Mouse (Mus musculus) B cell, adult (primary cell): Measurements from ENCODE around the gene Insl3. TPM values are rescaled to one million over a fixed set of nuclear protein-coding genes. Genes with fewer than 3 reads are reported as not detected.

ENCODE experiments used
- total RNA-seq: library from RNA; stranded (reverse); gene quantifications from 4 replicates; pipeline ENCODE4 v1.2.4, GENCODE M21; 2023; ENCODE audit not compliant: inconsistent age

Gene Insl3
- 33.1 to 38.9 TPM (median 35.9 TPM) in 4 replicates for total RNA-seq

GRCm38 (mm10) chr8:71689028-71689427 lies at the start of gene Insl3:
Gene Insl3 (plus strand): TSS chr8:71689214.

DNA sequence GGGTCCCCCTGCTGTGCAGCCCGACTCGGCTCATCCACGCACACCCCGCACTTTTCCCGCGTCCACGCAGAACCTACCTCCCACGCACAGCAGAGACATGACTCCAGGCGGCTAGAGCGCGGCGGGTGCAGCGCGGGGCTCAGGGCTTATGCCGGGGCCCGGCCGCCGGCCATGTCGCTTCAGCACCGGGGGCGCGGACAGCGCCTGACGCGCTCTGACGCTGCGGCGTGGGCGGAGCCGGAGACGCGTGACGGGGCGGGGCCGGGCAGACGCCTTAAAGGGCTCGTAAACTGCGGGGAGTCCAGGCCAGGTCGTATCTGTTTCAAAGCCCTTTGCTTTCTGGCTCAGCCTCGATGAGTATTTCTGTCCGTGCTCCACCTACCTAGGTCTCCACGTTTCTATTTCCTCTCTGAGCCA lies 17.5 kb upstream of the Insl3 start, which contains the start of gene Unc13a:
Gene Unc13a (minus strand): TSS at position 209 of the 417 bp plus-strand sequence.

GRCm38 (mm10) chr8:71676020-71676741 lies 12.8 kb upstream of the Insl3 start, which contains the start of gene Jak3:
Gene Jak3 (plus strand): TSS chr8:71676296.

DNA sequence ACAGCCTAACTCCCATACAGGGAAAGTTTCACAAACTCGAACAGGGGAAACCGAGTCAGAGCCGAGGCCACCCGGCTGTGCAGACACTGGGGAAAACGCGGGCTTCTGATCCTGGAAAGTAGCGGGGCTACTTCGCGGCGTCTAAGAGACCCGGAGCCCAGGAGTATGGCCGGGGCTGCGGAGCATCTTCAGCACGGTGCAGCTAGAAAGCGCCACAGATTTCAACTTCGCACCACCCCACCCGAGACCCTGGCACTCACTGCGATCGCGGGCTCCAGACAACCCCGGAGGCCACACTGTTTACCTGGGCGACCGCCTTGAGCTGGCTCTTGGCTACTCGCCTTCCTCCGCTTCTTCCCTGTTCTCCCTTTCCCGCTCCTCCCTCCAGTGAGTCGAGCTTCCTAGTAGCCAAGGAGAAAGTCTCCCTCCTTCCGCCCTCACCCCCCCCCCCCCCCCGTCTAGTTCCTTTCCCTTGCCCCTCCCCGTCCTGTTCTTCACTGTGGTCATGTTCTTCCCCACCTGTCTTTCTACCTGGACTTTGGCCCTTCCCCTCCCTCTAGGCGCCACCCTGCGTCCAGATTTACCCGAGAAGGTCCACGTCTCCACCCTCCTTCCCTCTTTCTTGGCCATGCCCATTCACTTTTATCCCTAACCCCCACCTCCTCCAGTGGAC lies 12.5 kb downstream of the Insl3 start, which contains the start of gene B3gnt3:
Gene B3gnt3 (minus strand): TSS at position 376 of the 673 bp plus-strand sequence.

GRCm38 (mm10) chr8:71725122-71725924 lies 36.3 kb downstream of the Insl3 start, which contains the start of gene Fcho1:
Gene Fcho1 (minus strand): TSS chr8:71725716.

Other genes with a start within 250 kb of the Insl3 start
- gene Abhd8, start 225.6 kb upstream of the Insl3 start, total RNA-seq: 11.1 to 13.1 TPM (median 12.5 TPM) in 4 replicates
- 34.7 to 38.7 TPM (median 35.8 TPM) in 4 replicates for gene Mrpl34, start 224.3 kb upstream of the Insl3 start, total RNA-seq
- 99.3 to 111 TPM (median 106 TPM) in 4 replicates for gene Dda1, start 220.0 kb upstream of the Insl3 start, total RNA-seq
- 12.1 to 14.8 TPM (median 13.7 TPM) in 4 replicates for gene Ano8, start 203.3 kb upstream of the Insl3 start, total RNA-seq
- 17.1 to 21.2 TPM (median 18.4 TPM) in 4 replicates for gene Gtpbp3, start 201.1 kb upstream of the Insl3 start, total RNA-seq
- gene Plvap, start 177.5 kb upstream of the Insl3 start, total RNA-seq: 0.45 TPM in 1 of 4 replicates, not detected in the others
- gene Ccdc194, start 163.5 kb upstream of the Insl3 start, total RNA-seq: not detected in 4 replicates
- gene Bst2, start 151.8 kb upstream of the Insl3 start, total RNA-seq: 23.8 to 37.9 TPM (median 34.7 TPM) in 4 replicates
- 36.5 to 54.6 TPM (median 44.8 TPM) in 4 replicates for gene Mvb12a, start 146.3 kb upstream of the Insl3 start, total RNA-seq
- 0.33 TPM in 1 of 4 replicates, not detected in the others for gene Tmem221, start 130.3 kb upstream of the Insl3 start, total RNA-seq
- not detected in 4 replicates for gene Nxnl1, start 122.6 kb upstream of the Insl3 start, total RNA-seq
- gene Slc27a1, start 120.3 kb upstream of the Insl3 start, total RNA-seq: 8.2 to 9.1 TPM (median 8.7 TPM) in 4 replicates
- gene Pgls, start 97.0 kb upstream of the Insl3 start, total RNA-seq: 99.2 to 122 TPM (median 101 TPM) in 4 replicates
- 115 to 183 TPM (median 158 TPM) in 4 replicates for gene Fam129c, start 91.6 kb upstream of the Insl3 start, total RNA-seq
- gene Colgalt1, start 78.2 kb upstream of the Insl3 start, total RNA-seq: 104 to 126 TPM (median 116 TPM) in 4 replicates
- gene Unc13a, start 17.5 kb upstream of the Insl3 start, total RNA-seq: 0.54 to 0.64 TPM (median 0.60 TPM) in 3 of 4 replicates, not detected in the other
- gene Jak3, start 12.9 kb upstream of the Insl3 start, total RNA-seq: 79.6 to 88.3 TPM (median 85.0 TPM) in 4 replicates
- 0.54 to 0.93 TPM (median 0.59 TPM) in 4 replicates for gene B3gnt3, start 12.6 kb downstream of the Insl3 start, total RNA-seq
- gene Fcho1, start 36.5 kb downstream of the Insl3 start, total RNA-seq: 168 to 193 TPM (median 180 TPM) in 4 replicates
- gene Zfp709, start 192.8 kb downstream of the Insl3 start, total RNA-seq: 9.8 to 12.1 TPM (median 11.3 TPM) in 4 replicates
- gene Zfp882, start 219.4 kb downstream of the Insl3 start, total RNA-seq: 8.2 to 9.7 TPM (median 8.9 TPM) in 4 replicates
- gene Zfp617, start 219.4 kb downstream of the Insl3 start, total RNA-seq: 9.7 to 12.9 TPM (median 10.6 TPM) in 4 replicates